Mouse (Mus musculus) thymus, postnatal 14 days (tissue): ENCODE data around the gene Vmn2r57.
A peak's percentile ranks its signal among the peaks of the same experiment; 100 is the strongest.
"Not testable (repeated sequence)": the region's sequence is repeated elsewhere in the genome, so short reads cannot be mapped to it uniquely, and the experiment has no call there.

Experiments used
- DNase-seq: peaks from one replicate; pipeline ENCODE4 v3.0.0; 2021

Gene Vmn2r57

GRCm38 (mm10) chr7:41448596-41448995, at the start of gene Vmn2r57:
Gene Vmn2r57 (minus strand): TSS chr7:41448696.
- not testable (repeated sequence) for DNase-seq

GRCm38 (mm10) chr7:41497871-41498270, 49.4 kb upstream of the Vmn2r57 start:
- DNase-seq = peak; percentile 38

- no peak for DNase-seq
Measured at GRCm38 (mm10) chr7:41451864-41452263, 3.4 kb upstream of the Vmn2r57 start.

GRCm38 (mm10) chr7:41394130-41394529, 54.4 kb downstream of the Vmn2r57 start:
- no peak for DNase-seq

- peak; percentile 83 for DNase-seq
Measured at GRCm38 (mm10) chr7:41393048-41393971, 55.2 kb downstream of the Vmn2r57 start, which contains the start of gene AI987944. Gene AI987944 (minus strand): TSS chr7:41393379.
